Mouse (Mus musculus) lung, adult 2 months (tissue): ENCODE data around the gene Abhd8.

Experiments used
- CTCF ChIP-seq: fragments of 200-500 bp; IDR thresholded peaks from 2 replicates; pipeline ENCODE4 v1.5.1; 2011; ENCODE audit warnings: mild to moderate bottlenecking, low read length, control low read depth; ENCODE audit not compliant: insufficient read depth
- POLR2A ChIP-seq: fragments of 200-500 bp; IDR thresholded peaks from 2 replicates; pipeline ENCODE4 v1.6.1; 2011; ENCODE audit warnings: low read depth, mild to moderate bottlenecking, control low read depth, low read length, borderline replicate concordance; ENCODE audit errors: extremely low read depth

DNA sequence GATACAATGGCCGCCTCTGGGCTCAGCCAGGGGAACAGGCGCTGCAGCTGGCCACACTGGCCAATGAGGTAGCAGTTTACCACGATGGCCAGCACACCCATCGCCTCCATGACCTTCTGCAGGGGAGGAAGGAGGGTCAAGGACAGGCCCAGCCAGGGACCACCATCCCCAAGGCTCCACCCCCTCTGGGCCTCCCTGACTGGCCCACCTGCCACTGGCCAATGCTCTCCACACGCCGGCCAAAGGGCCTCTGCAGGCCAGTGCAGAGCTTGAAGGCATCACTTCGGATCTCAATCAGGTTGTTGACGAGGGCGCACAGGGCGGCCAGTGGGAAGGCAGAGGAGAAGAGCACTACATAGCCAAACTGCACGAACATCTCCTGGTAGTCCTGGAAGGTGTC is 15.5 kb upstream of the Abhd8 start:
- TF ChIP-seq CTCF = no peak
- TF ChIP-seq POLR2A = no peak
